Mouse (Mus musculus) C2C12 (cell line): Measurements from ENCODE around the gene Atp6v1f. TPM values are rescaled to one million over a fixed set of nuclear protein-coding genes. Genes with fewer than 3 reads are reported as not detected.

Experiments used
- H3K27me3 ChIP-seq: one replicate; pipeline ENCODE4 v1.6.1; 2011; ENCODE audit not compliant: control insufficient read depth, insufficient read depth, insufficient read length
- H3K36me3 ChIP-seq: one replicate; pipeline ENCODE4 v1.6.1; 2011; ENCODE audit not compliant: control insufficient read depth, insufficient read depth
- H3K4me3 ChIP-seq: one replicate; pipeline ENCODE4 v1.5.1; 2011; ENCODE audit warnings: mild to moderate bottlenecking, control low read depth; ENCODE audit not compliant: poor library complexity, insufficient read depth, severe bottlenecking
- H3K79me2 ChIP-seq: one replicate; pipeline ENCODE4 v1.6.1; 2011; ENCODE audit not compliant: control insufficient read depth, insufficient read depth
- H3K79me3 ChIP-seq: one replicate; pipeline ENCODE4 v1.6.1; 2011; ENCODE audit warnings: low read depth, control low read depth
- H3ac ChIP-seq: one replicate; pipeline ENCODE3; 2011; ENCODE audit warnings: low read depth; ENCODE audit not compliant: control insufficient read depth, insufficient read length
- CEBPB ChIP-seq: IDR thresholded peaks from one replicate; pipeline ENCODE4 v1.6.1; 2011; ENCODE audit warnings: low read depth, mild to moderate bottlenecking, control low read depth, moderate library complexity
- CTCF ChIP-seq: IDR thresholded peaks from one replicate; pipeline ENCODE4 v1.5.1; 2011; ENCODE audit not compliant: control insufficient read depth, insufficient read depth, insufficient read length
- FOSL1 ChIP-seq: IDR thresholded peaks from one replicate; pipeline ENCODE4 v1.8.0; 2011; ENCODE audit warnings: mild to moderate bottlenecking, low read length; ENCODE audit not compliant: poor library complexity, insufficient read depth, severe bottlenecking
- MAX ChIP-seq: IDR thresholded peaks from one replicate; pipeline ENCODE4 v1.6.1; 2011; ENCODE audit warnings: mild to moderate bottlenecking, control low read depth
- MYOD1 ChIP-seq: IDR thresholded peaks from one replicate; pipeline ENCODE4 v1.6.1; 2011; ENCODE audit warnings: low read depth; ENCODE audit not compliant: control insufficient read depth, insufficient read length
- MYOG ChIP-seq: IDR thresholded peaks from one replicate; pipeline ENCODE4 v1.6.1; 2011; ENCODE audit not compliant: control insufficient read depth, insufficient read length; ENCODE audit errors: extremely low read depth
- USF1 ChIP-seq: IDR thresholded peaks from one replicate; pipeline ENCODE4 v1.6.1; 2011; ENCODE audit warnings: low read depth, mild to moderate bottlenecking, control low read depth, moderate library complexity
- polyA plus RNA-seq: library from polyadenylated mRNA; unstranded; fragments of >200 nt; fragmentation: generic; extraction: Trizol; gene quantifications from one replicate; pipeline ENCODE4 v1.2.1, GENCODE M21; 2012; ENCODE audit warnings: missing spikeins

Atp6v1f gene
- polyA plus RNA-seq, 1 experiment: 210 TPM

GRCm38 (mm10) chr6:29433804-29434795 lies 33.4 kb upstream of the Atp6v1f start:
- TF ChIP-seq MAX: peak; percentile 44
- no peak for TF ChIP-seq FOSL1
- H3ac ChIP-seq: peak overlapping the region; percentile 77
- H3K27me3 ChIP-seq: no peaks in the 10 kb centered on the region
- peak overlapping the region; percentile 64 for H3K4me3 ChIP-seq
- peaks cover 22% of the 10 kb centered on the region for H3K79me3 ChIP-seq
- peaks cover 47% of the 10 kb centered on the region for H3K79me2 ChIP-seq
- peaks cover 20% of the 10 kb centered on the region for H3K36me3 ChIP-seq

DNA sequence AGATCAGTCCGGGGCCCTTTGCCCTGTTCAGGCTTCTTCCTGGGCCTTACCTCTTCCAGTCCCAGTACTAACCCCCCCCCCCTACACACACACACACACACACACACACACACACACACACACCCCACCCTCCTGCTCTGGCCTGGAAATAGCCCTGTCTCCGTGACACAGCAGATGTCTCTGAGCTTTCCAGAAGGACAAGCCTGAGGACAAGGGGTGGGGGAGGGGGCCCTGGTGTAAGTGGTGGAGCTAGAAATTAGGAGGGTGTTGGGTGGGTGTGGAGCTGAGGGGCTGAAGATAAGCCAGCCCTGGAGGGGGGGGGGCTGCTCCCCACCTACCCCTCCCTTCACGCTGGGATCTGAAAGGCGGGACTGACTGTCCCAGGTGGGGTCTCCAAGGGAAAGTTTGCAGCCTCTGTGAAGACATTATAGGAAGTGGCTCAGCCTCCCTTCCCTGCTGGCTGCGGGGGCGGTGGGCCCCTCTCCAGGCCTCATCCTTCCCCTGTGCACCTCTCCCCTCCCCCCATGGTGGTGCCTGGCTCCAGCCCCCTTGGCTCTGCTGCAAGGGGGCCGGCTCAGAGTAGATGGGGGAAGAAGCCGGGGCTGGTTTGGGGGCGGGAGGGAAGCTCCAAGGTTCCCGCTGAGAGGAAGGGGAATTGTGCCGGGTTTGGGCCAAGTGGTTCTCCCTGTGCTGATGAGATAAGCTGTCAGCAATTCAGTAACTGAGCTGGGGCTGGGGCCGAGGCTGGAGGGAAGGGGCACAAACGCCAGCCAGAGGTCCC lies 32.4 kb upstream of the Atp6v1f start:
- Histone ChIP-seq H3K4me3 (peak overlapping the region; percentile 64), H3K79me3 (peaks cover 22% of the 10 kb centered on the region)
- no peak for TF ChIP-seq MYOG

DNA sequence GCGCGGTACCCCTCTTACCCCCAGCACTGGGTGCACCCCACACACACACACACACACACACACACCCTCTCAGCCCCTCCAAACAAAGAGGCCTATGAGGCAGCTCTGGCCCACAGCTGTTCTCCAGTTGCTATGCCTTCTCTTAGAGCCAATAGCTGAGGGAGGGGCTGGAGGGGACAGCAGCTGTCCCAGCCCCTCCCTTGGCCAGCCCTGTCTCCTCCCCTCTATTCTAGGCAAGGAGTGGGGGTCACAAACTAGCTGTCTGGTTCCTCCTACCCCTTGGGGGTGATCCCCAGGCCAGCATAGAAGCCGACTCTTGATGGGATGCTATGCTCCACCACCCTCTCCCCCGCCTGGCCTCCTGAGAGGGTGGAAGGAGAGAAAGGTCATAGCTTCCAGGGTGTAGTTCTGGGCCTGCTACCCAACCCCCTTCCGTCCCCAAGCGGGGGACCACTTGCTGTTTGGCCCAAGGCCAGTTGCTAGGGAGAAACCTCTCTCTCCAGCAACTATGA lies 31.5 kb upstream of the Atp6v1f start:
- TF ChIP-seq MAX: peak; percentile 12
- no peak for TF ChIP-seq CEBPB
- no peak for TF ChIP-seq USF1
- TF ChIP-seq MYOD1: peak; percentile 39
- no peak for TF ChIP-seq FOSL1
- H3K79me3 ChIP-seq: peaks cover 22% of the 10 kb centered on the region
- peaks cover 47% of the 10 kb centered on the region for H3K79me2 ChIP-seq
- H3K4me3 ChIP-seq: peak overlapping the region; percentile 64
- H3ac ChIP-seq: peak overlapping the region; percentile 64
- no peaks in the 10 kb centered on the region for H3K27me3 ChIP-seq
- H3K36me3 ChIP-seq: peaks cover 36% of the 10 kb centered on the region

More for the DNA sequence above, 32.4 kb upstream of the Atp6v1f start:
- Histone ChIP-seq H3K27me3 (no peaks in the 10 kb centered on the region), H3ac (peak overlapping the region; percentile 51), H3K79me2 (peaks cover 47% of the 10 kb centered on the region), H3K36me3 (peaks cover 30% of the 10 kb centered on the region)

GRCm38 (mm10) chr6:29436461-29436934 lies 31.0 kb upstream of the Atp6v1f start:
- Histone ChIP-seq H3K4me3 (peak overlapping the region; percentile 64), H3K79me2 (peaks cover 47% of the 10 kb centered on the region), H3ac (no peak overlapping the region), H3K36me3 (peaks cover 36% of the 10 kb centered on the region), H3K79me3 (peaks cover 22% of the 10 kb centered on the region), H3K27me3 (no peaks in the 10 kb centered on the region)
- TF ChIP-seq CEBPB (no peak), CTCF (no peak), MYOD1 (no peak), MYOG (no peak), MAX (no peak), USF1 (no peak), FOSL1 (no peak)

DNA sequence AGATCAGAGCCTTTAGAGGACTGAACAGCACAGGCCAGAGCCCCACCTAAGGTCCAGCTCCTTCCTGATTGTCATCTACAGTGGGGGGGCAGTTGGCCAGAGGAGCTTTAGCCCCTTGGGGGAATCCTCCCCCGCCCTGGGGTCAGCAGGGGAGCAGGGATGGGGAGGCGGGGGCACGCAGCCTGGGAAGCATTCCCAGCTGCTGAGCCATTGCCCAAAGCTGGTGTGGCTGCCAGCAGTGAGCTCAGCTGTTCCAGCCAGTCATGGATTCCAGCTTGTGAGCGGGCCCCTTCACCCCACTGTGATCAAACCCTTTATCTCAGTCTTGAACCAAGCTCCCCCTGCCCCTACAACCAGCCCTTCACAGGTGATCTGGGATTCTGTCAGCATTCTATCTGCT lies 28.3 kb upstream of the Atp6v1f start:
- peaks cover 15% of the 10 kb centered on the region for H3K79me3 ChIP-seq
- H3K79me2 ChIP-seq: peaks cover 35% of the 10 kb centered on the region
- H3K36me3 ChIP-seq: peaks cover 58% of the 10 kb centered on the region
- H3ac ChIP-seq: no peak overlapping the region
- no peaks in the 10 kb centered on the region for H3K27me3 ChIP-seq
- no peak for TF ChIP-seq MYOG
- TF ChIP-seq USF1: no peak
- peak; percentile 99 for TF ChIP-seq MYOD1
- no peak overlapping the region for H3K4me3 ChIP-seq
